Mouse (Mus musculus): ENCODE results near the gene Sh3d19. TPM values are rescaled to one million over a fixed set of nuclear protein-coding genes. Genes with fewer than 3 reads are reported as not detected.
A peak's percentile ranks its signal among the peaks of the same experiment; 100 is the strongest.

Sh3d19 gene
- polyA plus RNA-seq, 1 experiment from 2014 or later, result 6.2 TPM

GRCm38 (mm10) chr3:86142263-86142933, 171.5 kb downstream of the Sh3d19 start, which contains the start of gene Rps3a1:
Gene Rps3a1 (minus strand): TSS chr3:86142702.
- peak; percentile 95 for ATAC-seq (ENCODE audit: low read depth)

GRCm38 (mm10) chr3:86142934-86143317, 172.0 kb downstream of the Sh3d19 start:
- Histone ChIP-seq H3K4me2 (peak overlapping the region; percentile 53), H3K36me3 (peaks cover 39% of the 10 kb centered on the region), H3K27me3 (no peaks in the 10 kb centered on the region), H3K9me3 (replicated peaks) (no peaks in the 10 kb centered on the region), H3K4me3 (replicated peaks) (peak overlapping the region; percentile 94), H3K27ac (no peak overlapping the region), H3K9ac (peak overlapping the region; percentile 54; the same call in 1 of the 2 replicates), H3K4me1 (replicated peaks) (peaks cover 46% of the 10 kb centered on the region)
- DNase-seq (no peak), ATAC-seq (ENCODE audit: low read depth) (no peak; the same call in 1 of the 2 replicates)
- 20% methylated on average over 6 of the region's 6 CpGs for WGBS (ENCODE audit: insufficient replicate concordance)

More at GRCm38 (mm10) chr3:86142263-86142933, 171.5 kb downstream of the Sh3d19 start, which contains the start of gene Rps3a1:
- Histone ChIP-seq H3K36me3 (peaks cover 44% of the 10 kb centered on the region), H3K4me1 (replicated peaks) (peaks cover 51% of the 10 kb centered on the region), H3K27me3 (no peaks in the 10 kb centered on the region), H3K9ac (peak within 1 kb of the TSS; percentile 97), H3K4me2 (peak within 1 kb of the TSS; percentile 93), H3K9me3 (replicated peaks) (no peaks in the 10 kb centered on the region), H3K4me3 (replicated peaks) (peak within 1 kb of the TSS; percentile 94), H3K27ac (peak within 1 kb of the TSS; percentile 86)
- peak; percentile 97 for DNase-seq
- under 1% methylated on average over 73 of the region's 77 CpGs for WGBS (ENCODE audit: insufficient replicate concordance)

GRCm38 (mm10) chr3:86143343-86143742, 172.4 kb downstream of the Sh3d19 start:
- H3K4me1 ChIP-seq (replicated peaks), result peaks cover 42% of the 10 kb centered on the region
- no peak overlapping the region for H3K27ac ChIP-seq
- WGBS (ENCODE audit: insufficient replicate concordance), result 81% methylated on average over 6 of the region's 6 CpGs
- peak overlapping the region; percentile 53; the same call in 1 of the 2 replicates for H3K4me2 ChIP-seq
- H3K36me3 ChIP-seq, result peaks cover 34% of the 10 kb centered on the region
- ATAC-seq (ENCODE audit: low read depth) (no peak), DNase-seq (no peak)
- no peaks in the 10 kb centered on the region for H3K9me3 ChIP-seq (replicated peaks)
- H3K9ac ChIP-seq, result peak overlapping the region; percentile 54; the same call in 1 of the 2 replicates
- no peak overlapping the region for H3K4me3 ChIP-seq (replicated peaks)
- H3K27me3 ChIP-seq, result no peaks in the 10 kb centered on the region

GRCm38 (mm10) chr3:86149063-86149462, 178.2 kb downstream of the Sh3d19 start:
- DNase-seq, result no peak
- ATAC-seq (ENCODE audit: low read depth), result no peak
- 72% methylated on average over 6 of the region's 6 CpGs for WGBS (ENCODE audit: insufficient replicate concordance)

GRCm38 (mm10) chr3:86149521-86149920, 178.6 kb downstream of the Sh3d19 start:
- DNase-seq (no peak), ATAC-seq (ENCODE audit: low read depth) (no peak)
- Histone ChIP-seq H3K9ac (no peak overlapping the region), H3K9me3 (replicated peaks) (no peaks in the 10 kb centered on the region), H3K4me3 (replicated peaks) (no peak overlapping the region), H3K27ac (no peak overlapping the region), H3K36me3 (no peaks in the 10 kb centered on the region), H3K4me1 (replicated peaks) (no peaks in the 10 kb centered on the region), H3K4me2 (no peak overlapping the region), H3K27me3 (no peaks in the 10 kb centered on the region)
- WGBS (ENCODE audit: insufficient replicate concordance), result 75% methylated on average over 9 of the region's 9 CpGs

More at GRCm38 (mm10) chr3:86149063-86149462, 178.2 kb downstream of the Sh3d19 start:
- Histone ChIP-seq H3K4me3 (replicated peaks) (no peak overlapping the region), H3K27me3 (no peaks in the 10 kb centered on the region), H3K36me3 (no peaks in the 10 kb centered on the region), H3K9ac (no peak overlapping the region), H3K4me2 (no peak overlapping the region), H3K4me1 (replicated peaks) (no peaks in the 10 kb centered on the region), H3K27ac (no peak overlapping the region), H3K9me3 (replicated peaks) (no peaks in the 10 kb centered on the region)

GRCm38 (mm10) chr3:86168841-86169425, 198.0 kb downstream of the Sh3d19 start:
- DNase-seq (no peak), ATAC-seq (ENCODE audit: low read depth) (no peak)
- Histone ChIP-seq H3K4me2 (no peak overlapping the region), H3K4me3 (replicated peaks) (no peak overlapping the region), H3K36me3 (no peaks in the 10 kb centered on the region), H3K27ac (no peak overlapping the region), H3K27me3 (no peaks in the 10 kb centered on the region), H3K9me3 (replicated peaks) (no peaks in the 10 kb centered on the region), H3K9ac (no peak overlapping the region), H3K4me1 (replicated peaks) (no peaks in the 10 kb centered on the region)
- 35% methylated on average over 8 of the region's 8 CpGs for WGBS (ENCODE audit: insufficient replicate concordance)

- Histone ChIP-seq H3K9me3 (replicated peaks) (no peaks in the 10 kb centered on the region), H3K9ac (no peak overlapping the region), H3K27me3 (no peaks in the 10 kb centered on the region), H3K4me2 (no peak overlapping the region), H3K4me1 (replicated peaks) (no peaks in the 10 kb centered on the region), H3K27ac (no peak overlapping the region), H3K36me3 (no peaks in the 10 kb centered on the region), H3K4me3 (replicated peaks) (no peak overlapping the region)
- no peak for DNase-seq
- 70% methylated on average over 7 of the region's 7 CpGs for WGBS (ENCODE audit: insufficient replicate concordance)
- ATAC-seq (ENCODE audit: low read depth), result no peak
Measured at GRCm38 (mm10) chr3:86179714-86180113, 208.8 kb downstream of the Sh3d19 start.

Other genes starting within 250 kb of the Sh3d19 start
- 0.25 and 0.29 TPM in 2 replicates for gene Fam160a1, start 153.8 kb upstream of the Sh3d19 start, polyA plus RNA-seq (2015; fragmentation: Nextera tagmentation; extraction: Ambion mirVana)
- 0.09 and 0.17 TPM in 2 replicates for gene Glt28d2, start 83.6 kb upstream of the Sh3d19 start, polyA plus RNA-seq (2015; fragmentation: Nextera tagmentation; extraction: Ambion mirVana)
- gene Gm37240, start 83.6 kb upstream of the Sh3d19 start, polyA plus RNA-seq (2015; fragmentation: Nextera tagmentation; extraction: Ambion mirVana), result 0.21 TPM in 1 of 2 replicates, not detected in the other
- gene Prss48, start 31.4 kb downstream of the Sh3d19 start, polyA plus RNA-seq (2015; fragmentation: Nextera tagmentation; extraction: Ambion mirVana), result not detected in 2 replicates
- 1,129 and 1,231 TPM in 2 replicates for gene Rps3a1, start 171.6 kb downstream of the Sh3d19 start, polyA plus RNA-seq (2015; fragmentation: Nextera tagmentation; extraction: Ambion mirVana)

Data from liver, embryonic 13.5 days (tissue).